Mouse (Mus musculus) brain, embryonic 14.5 days (tissue): ENCODE results near the gene Gm49510.

Experiments
- CTCF ChIP-seq: fragments of 200-500 bp; IDR thresholded peaks from 2 replicates; pipeline ENCODE4 v1.5.1; 2012; ENCODE audit warnings: inconsistent platforms, mild to moderate bottlenecking, moderate library complexity, borderline replicate concordance; ENCODE audit not compliant: insufficient read depth, insufficient read length; ENCODE audit errors: extremely low read depth
- POLR2A ChIP-seq: fragments of 200-500 bp; IDR thresholded peaks from 2 replicates; pipeline ENCODE4 v1.6.1; 2012; ENCODE audit warnings: mild to moderate bottlenecking, inconsistent platforms, borderline replicate concordance; ENCODE audit not compliant: poor library complexity, insufficient read depth, insufficient read length, severe bottlenecking; ENCODE audit errors: extremely low read depth

DNA sequence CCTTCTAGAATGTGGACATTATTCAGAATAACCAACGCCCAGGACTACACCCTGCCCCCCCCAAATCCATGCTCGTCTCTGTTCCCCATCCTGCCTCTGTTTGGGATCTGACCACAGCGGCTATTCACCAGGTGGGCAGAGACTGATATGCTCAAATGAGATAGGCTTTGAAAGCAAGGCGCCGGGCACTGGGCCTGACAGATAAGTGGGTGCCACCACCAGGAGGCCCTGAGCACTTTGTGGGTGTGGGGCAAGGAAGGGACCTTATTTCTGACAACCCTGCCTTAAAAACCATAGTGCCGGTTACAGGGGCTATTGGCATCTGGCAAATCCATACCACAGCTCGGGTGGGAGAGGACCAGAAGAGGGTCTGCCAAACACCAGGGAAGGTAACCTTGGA is 23.2 kb downstream of the Gm49510 start:
- TF ChIP-seq CTCF (no peak), POLR2A (no peak)
